Mouse (Mus musculus) olfactory bulb, adult 2 months (tissue): ENCODE results near the gene Syngr2. TPM values are rescaled to one million over a fixed set of nuclear protein-coding genes. Genes with fewer than 3 reads are reported as not detected.

ENCODE experiments used
- H3K27ac ChIP-seq: fragments of 200-500 bp; 2 replicates; pipeline ENCODE4 v1.5.1; 2012; ENCODE audit warnings: low read depth, low read length; ENCODE audit not compliant: insufficient read depth
- H3K4me1 ChIP-seq: fragments of 200-500 bp; 2 replicates; pipeline ENCODE4 v1.6.1; 2012; ENCODE audit warnings: low read length; ENCODE audit not compliant: control insufficient read depth, insufficient read depth
- H3K4me3 ChIP-seq: fragments of 200-500 bp; 2 replicates; pipeline ENCODE4 v1.5.1; 2012; ENCODE audit warnings: mild to moderate bottlenecking, low read depth, low read length, moderate library complexity; ENCODE audit not compliant: insufficient read depth
- CTCF ChIP-seq: fragments of 200-500 bp; IDR thresholded peaks from 2 replicates; pipeline ENCODE4 v1.5.1; 2012; ENCODE audit warnings: low read depth, mild to moderate bottlenecking, low read length, moderate library complexity; ENCODE audit not compliant: insufficient read depth
- POLR2A ChIP-seq: fragments of 200-500 bp; IDR thresholded peaks from 2 replicates; pipeline ENCODE4 v1.6.1; 2012; ENCODE audit warnings: mild to moderate bottlenecking, low read depth, low read length, moderate library complexity; ENCODE audit not compliant: insufficient read depth
- WGBS: fragments of 180-500 bp; shearing (Covaris S2); methylation state at CpG from one replicate; pipeline ENCODE4 v1.1.7; 2018; 5-methylcytosine and 5-hydroxymethylcytosine counted together
- polyA plus RNA-seq: library from polyadenylated mRNA; stranded (reverse); fragments of >200 nt; gene quantifications from 2 replicates; pipeline ENCODE4 v1.2.4, GENCODE M21; 2012; ENCODE audit warnings: low replicate concordance; ENCODE audit not compliant: missing spikeins, insufficient read depth, insufficient read length

The Syngr2 gene
- polyA plus RNA-seq, 1 experiment, result not detected

GRCm38 (mm10) chr11:117848271-117848984 is 39.0 kb downstream of the Syngr2 start:
- TF ChIP-seq CTCF (no peak), POLR2A (no peak)
- H3K4me1 ChIP-seq, result peaks cover 13% of the 10 kb centered on the region
- H3K27ac ChIP-seq, result peak overlapping the region; percentile 91
- H3K4me3 ChIP-seq, result peak overlapping the region; percentile 83
- WGBS, result 6% methylated on average over 19 of the region's 19 CpGs

GRCm38 (mm10) chr11:117848985-117849671 is 39.7 kb downstream of the Syngr2 start, which contains the start of gene Birc5:
Gene Birc5, plus strand, starts transcription at chr11:117849251.
- H3K4me1 ChIP-seq, result peaks cover 13% of the 10 kb centered on the region
- H3K27ac ChIP-seq, result peak within 1 kb of the TSS; percentile 91
- under 1% methylated on average over 51 of the region's 51 CpGs for WGBS
- peak; percentile 83 for TF ChIP-seq POLR2A
- TF ChIP-seq CTCF, result no peak
- peak within 1 kb of the TSS; percentile 83 for H3K4me3 ChIP-seq

GRCm38 (mm10) chr11:117852875-117853274 is 43.4 kb downstream of the Syngr2 start:
- Histone ChIP-seq H3K4me1 (peaks cover 12% of the 10 kb centered on the region), H3K27ac (no peak overlapping the region), H3K4me3 (no peak overlapping the region)
- TF ChIP-seq CTCF (no peak), POLR2A (no peak)
- WGBS, result 88% methylated on average over 3 of the region's 3 CpGs

- TF ChIP-seq POLR2A, result no peak
- TF ChIP-seq CTCF, result no peak
- Histone ChIP-seq H3K4me3 (no peak overlapping the region), H3K4me1 (peaks cover 4% of the 10 kb centered on the region; the same call in 1 of the 2 replicates), H3K27ac (no peak overlapping the region)
- 91% methylated on average over 9 of the region's 9 CpGs for WGBS
Observed at GRCm38 (mm10) chr11:117854241-117854640, 44.8 kb downstream of the Syngr2 start.

- H3K4me1 ChIP-seq, result no peaks in the 10 kb centered on the region
- H3K27ac ChIP-seq, result no peak overlapping the region
- WGBS, result 95% methylated on average over 5 of the region's 5 CpGs
- no peak overlapping the region for H3K4me3 ChIP-seq
- TF ChIP-seq CTCF, result no peak
- TF ChIP-seq POLR2A, result no peak
Observed at GRCm38 (mm10) chr11:117855360-117855759, 45.9 kb downstream of the Syngr2 start.

- 0 out of 2 replicates have a peak, but pooled peaks cover 4% of the 10 kb centered on the region for H3K4me1 ChIP-seq
- 84% methylated on average over 1 of the region's 1 CpGs for WGBS
- TF ChIP-seq POLR2A, result no peak
- TF ChIP-seq CTCF, result no peak
- no peak overlapping the region for H3K4me3 ChIP-seq
- no peak overlapping the region for H3K27ac ChIP-seq
Observed at GRCm38 (mm10) chr11:117855975-117856374, 46.5 kb downstream of the Syngr2 start.

GRCm38 (mm10) chr11:117857462-117857861 is 48.0 kb downstream of the Syngr2 start:
- TF ChIP-seq CTCF (no peak), POLR2A (no peak)
- 93% methylated on average over 10 of the region's 10 CpGs for WGBS
- H3K27ac ChIP-seq, result no peak overlapping the region
- H3K4me1 ChIP-seq, result 0 out of 2 replicates have a peak, but pooled peaks cover 4% of the 10 kb centered on the region
- H3K4me3 ChIP-seq, result no peak overlapping the region

GRCm38 (mm10) chr11:117858392-117858791 is 48.9 kb downstream of the Syngr2 start:
- Histone ChIP-seq H3K4me1 (0 out of 2 replicates have a peak, but pooled peaks cover 4% of the 10 kb centered on the region), H3K27ac (no peak overlapping the region), H3K4me3 (no peak overlapping the region)
- 56% methylated on average over 3 of the region's 3 CpGs for WGBS
- no peak for TF ChIP-seq CTCF
- TF ChIP-seq POLR2A, result no peak

GRCm38 (mm10) chr11:117860601-117861000 is 51.1 kb downstream of the Syngr2 start, which contains the start of gene Tmem235:
Gene Tmem235, plus strand, starts transcription at chr11:117860752.
- 9% methylated on average over 23 of the region's 23 CpGs for WGBS
- Histone ChIP-seq H3K4me1 (0 out of 2 replicates have a peak, but pooled peaks cover 4% of the 10 kb centered on the region), H3K4me3 (no peak within 1 kb of the TSS), H3K27ac (no peak within 1 kb of the TSS)
- TF ChIP-seq POLR2A, result no peak
- no peak for TF ChIP-seq CTCF
